Mouse (Mus musculus) ES-E14 (cell line): Measurements from ENCODE around the gene Bsdc1.

Experiments
- CHD2 ChIP-seq: IDR thresholded peaks from 2 replicates; pipeline ENCODE4 v1.6.1; 2014; ENCODE audit warnings: mild to moderate bottlenecking, low read depth, low read length, inconsistent platforms
- ZC3H11A ChIP-seq: IDR thresholded peaks from 2 replicates; pipeline ENCODE4 v1.6.1; 2012; ENCODE audit warnings: low read depth, mild to moderate bottlenecking, inconsistent platforms, low read length, borderline replicate concordance

DNA sequence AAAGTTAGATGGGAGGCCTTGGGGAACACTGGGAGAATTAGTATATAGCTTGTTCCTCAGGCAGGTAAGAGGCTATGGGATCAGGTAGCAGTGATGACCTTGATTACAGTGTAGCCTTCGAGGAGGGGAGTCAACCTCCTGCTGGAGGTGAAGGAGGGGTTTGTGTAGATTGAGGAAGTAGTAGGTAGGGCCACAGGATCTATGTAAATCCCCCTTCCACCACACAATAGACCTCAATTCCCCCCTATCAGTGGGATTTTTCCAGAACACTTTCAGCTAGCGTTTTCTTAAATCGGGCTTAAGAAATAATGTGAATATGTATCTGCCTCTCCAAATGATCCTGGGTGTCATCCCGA, 576 bp upstream of the Bsdc1 start:
- TF ChIP-seq ZC3H11A: no peak
- TF ChIP-seq CHD2: no peak
